Mouse (Mus musculus) C2C12 (cell line): ENCODE results near the gene Vmn2r106. TPM values are rescaled to one million over a fixed set of nuclear protein-coding genes. Genes with fewer than 3 reads are reported as not detected.

Experiments used
- H3K27me3 ChIP-seq: one replicate; pipeline ENCODE4 v1.6.1; 2011; ENCODE audit not compliant: control insufficient read depth, insufficient read depth, insufficient read length
- H3K36me3 ChIP-seq: one replicate; pipeline ENCODE4 v1.6.1; 2011; ENCODE audit not compliant: control insufficient read depth, insufficient read depth
- H3K4me3 ChIP-seq: one replicate; pipeline ENCODE4 v1.5.1; 2011; ENCODE audit warnings: mild to moderate bottlenecking, control low read depth; ENCODE audit not compliant: poor library complexity, insufficient read depth, severe bottlenecking
- H3K79me2 ChIP-seq: one replicate; pipeline ENCODE4 v1.6.1; 2011; ENCODE audit not compliant: control insufficient read depth, insufficient read depth
- H3K79me3 ChIP-seq: one replicate; pipeline ENCODE4 v1.6.1; 2011; ENCODE audit warnings: low read depth, control low read depth
- H3ac ChIP-seq: one replicate; pipeline ENCODE3; 2011; ENCODE audit warnings: low read depth; ENCODE audit not compliant: control insufficient read depth, insufficient read length
- CEBPB ChIP-seq: IDR thresholded peaks from one replicate; pipeline ENCODE4 v1.6.1; 2011; ENCODE audit warnings: low read depth, mild to moderate bottlenecking, control low read depth, moderate library complexity
- CTCF ChIP-seq: IDR thresholded peaks from one replicate; pipeline ENCODE4 v1.5.1; 2011; ENCODE audit not compliant: control insufficient read depth, insufficient read depth, insufficient read length
- FOSL1 ChIP-seq: IDR thresholded peaks from one replicate; pipeline ENCODE4 v1.8.0; 2011; ENCODE audit warnings: mild to moderate bottlenecking, low read length; ENCODE audit not compliant: poor library complexity, insufficient read depth, severe bottlenecking
- MAX ChIP-seq: IDR thresholded peaks from one replicate; pipeline ENCODE4 v1.6.1; 2011; ENCODE audit warnings: mild to moderate bottlenecking, control low read depth
- MYOD1 ChIP-seq: IDR thresholded peaks from one replicate; pipeline ENCODE4 v1.6.1; 2011; ENCODE audit warnings: low read depth; ENCODE audit not compliant: control insufficient read depth, insufficient read length
- MYOG ChIP-seq: IDR thresholded peaks from one replicate; pipeline ENCODE4 v1.6.1; 2011; ENCODE audit not compliant: control insufficient read depth, insufficient read length; ENCODE audit errors: extremely low read depth
- USF1 ChIP-seq: IDR thresholded peaks from one replicate; pipeline ENCODE4 v1.6.1; 2011; ENCODE audit warnings: low read depth, mild to moderate bottlenecking, control low read depth, moderate library complexity
- long read RNA-seq, 2 experiments: library from polyadenylated mRNA; unstranded; transcript quantifications; one replicate each; pipeline ENCODE4 v2.0.0; 2019 to 2020
- polyA plus RNA-seq: library from polyadenylated mRNA; unstranded; fragments of >200 nt; fragmentation: generic; extraction: Trizol; gene quantifications from one replicate; pipeline ENCODE4 v1.2.1, GENCODE M21; 2012; ENCODE audit warnings: missing spikeins

Vmn2r106 gene
- not detected for polyA plus RNA-seq
- long read RNA-seq, experiment 1, result 0 reads
- long read RNA-seq, experiment 2, result 0 reads

DNA sequence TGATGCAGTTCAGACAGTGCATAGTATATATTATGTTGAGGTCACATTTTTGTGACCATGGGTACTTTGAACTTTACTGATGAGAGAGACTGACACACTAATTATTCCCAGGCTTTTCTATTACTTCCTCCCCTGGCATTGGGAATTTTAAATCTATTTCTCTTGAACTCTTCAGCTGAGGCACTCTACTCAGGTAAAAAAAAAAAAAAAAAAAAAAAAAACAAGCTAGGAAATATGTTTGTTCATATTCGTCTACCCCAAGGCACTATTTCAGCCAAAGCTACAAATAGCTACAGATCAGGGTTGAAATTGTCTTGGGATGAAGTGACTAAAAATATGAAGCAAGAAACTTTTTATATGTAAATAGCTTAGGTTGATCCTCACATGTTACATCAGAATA, at the start of gene Vmn2r106:
TSS of gene Vmn2r106 (minus strand) at position 101 of the 400 bp plus-strand sequence.
- Histone ChIP-seq H3K79me3 (no peaks in the 10 kb centered on the region), H3K4me3 (no peak within 1 kb of the TSS), H3K27me3 (no peaks in the 10 kb centered on the region)

DNA sequence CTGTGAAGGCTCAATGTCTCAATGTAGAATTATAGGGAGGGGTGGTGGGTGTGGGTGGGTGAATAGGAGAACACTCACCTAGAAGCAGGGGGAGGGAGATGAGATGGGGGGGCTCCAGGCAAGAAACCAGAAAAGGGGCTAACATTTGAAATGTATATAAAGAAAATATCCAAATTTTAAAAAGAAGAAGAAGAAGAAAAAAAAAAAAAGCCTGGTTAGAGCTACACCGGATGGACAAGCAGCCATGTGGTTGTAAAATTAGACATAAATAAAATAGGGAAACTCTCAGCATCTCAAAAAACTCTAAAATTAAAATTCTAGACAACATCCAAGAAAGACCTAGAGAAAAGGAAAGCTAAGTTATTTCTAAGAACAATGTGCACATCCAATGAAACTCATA, 20.4 kb upstream of the Vmn2r106 start:
- Histone ChIP-seq H3K36me3 (no peaks in the 10 kb centered on the region), H3K79me3 (no peaks in the 10 kb centered on the region), H3K27me3 (no peaks in the 10 kb centered on the region), H3K4me3 (no peak overlapping the region), H3ac (no peak overlapping the region), H3K79me2 (no peaks in the 10 kb centered on the region)
- no peak for TF ChIP-seq MYOG
- TF ChIP-seq CTCF, result no peak
- no peak for TF ChIP-seq CEBPB
- no peak for TF ChIP-seq FOSL1
- TF ChIP-seq USF1, result no peak
- TF ChIP-seq MYOD1, result no peak

More for the DNA sequence above, at the start of gene Vmn2r106:
- H3K36me3 ChIP-seq, result no peaks in the 10 kb centered on the region
- no peak for TF ChIP-seq USF1
- TF ChIP-seq CEBPB, result no peak
- no peak for TF ChIP-seq FOSL1
- no peak for TF ChIP-seq MYOD1
- no peak for TF ChIP-seq MAX
- no peak for TF ChIP-seq CTCF
- no peak for TF ChIP-seq MYOG
- no peaks in the 10 kb centered on the region for H3K79me2 ChIP-seq
- H3ac ChIP-seq, result no peak within 1 kb of the TSS

DNA sequence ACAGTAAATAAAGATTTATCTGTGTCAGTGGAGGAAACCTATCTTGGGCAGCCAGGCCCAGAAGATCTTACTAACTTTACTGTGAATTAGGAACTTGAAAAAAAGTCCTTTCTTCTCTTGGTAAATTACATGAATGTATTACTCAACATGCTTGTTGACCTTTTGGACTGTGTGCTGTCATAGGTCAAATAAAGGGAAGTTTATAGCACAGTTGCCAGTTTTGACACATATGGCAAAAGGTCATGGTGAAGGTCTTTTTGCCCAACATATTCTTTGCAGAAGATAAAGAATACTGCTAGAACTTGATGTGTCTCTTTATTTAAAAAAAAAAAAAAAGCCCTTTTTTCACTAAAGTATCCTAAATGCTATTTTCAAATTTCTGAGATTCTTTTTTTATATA, 1.6 kb upstream of the Vmn2r106 start:
- H3ac ChIP-seq, result no peak overlapping the region
- H3K4me3 ChIP-seq, result no peak overlapping the region
- no peaks in the 10 kb centered on the region for H3K79me3 ChIP-seq
- no peaks in the 10 kb centered on the region for H3K27me3 ChIP-seq
- H3K36me3 ChIP-seq, result no peaks in the 10 kb centered on the region
- no peaks in the 10 kb centered on the region for H3K79me2 ChIP-seq
- TF ChIP-seq MYOD1 (no peak), CTCF (no peak), CEBPB (no peak), FOSL1 (no peak), USF1 (no peak), MYOG (no peak), MAX (no peak)

DNA sequence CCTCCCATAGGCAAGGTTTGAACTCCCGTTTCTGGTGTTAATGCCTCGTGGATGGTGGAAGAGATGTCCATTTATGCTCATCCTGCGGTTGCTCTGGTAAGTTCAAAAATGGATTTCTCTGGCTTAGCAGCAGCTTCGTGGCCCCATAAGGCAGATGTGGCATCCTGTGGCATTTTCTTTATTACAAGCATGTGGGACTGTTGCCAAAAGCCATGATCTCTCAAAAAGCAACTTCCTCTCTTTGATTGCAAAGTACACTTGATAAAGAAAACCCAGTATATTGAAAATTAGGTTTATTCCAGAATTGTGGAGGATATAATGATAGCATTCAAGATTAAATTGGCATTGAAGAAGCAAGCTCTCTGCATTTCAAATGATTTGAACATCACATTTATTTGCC, 29.8 kb downstream of the Vmn2r106 start:
- Histone ChIP-seq H3K4me3 (no peak overlapping the region), H3K36me3 (no peaks in the 10 kb centered on the region), H3K79me3 (no peaks in the 10 kb centered on the region), H3K79me2 (no peaks in the 10 kb centered on the region), H3K27me3 (no peaks in the 10 kb centered on the region), H3ac (no peak overlapping the region)
- no peak for TF ChIP-seq FOSL1
- no peak for TF ChIP-seq CTCF
- no peak for TF ChIP-seq MAX
- no peak for TF ChIP-seq MYOD1

DNA sequence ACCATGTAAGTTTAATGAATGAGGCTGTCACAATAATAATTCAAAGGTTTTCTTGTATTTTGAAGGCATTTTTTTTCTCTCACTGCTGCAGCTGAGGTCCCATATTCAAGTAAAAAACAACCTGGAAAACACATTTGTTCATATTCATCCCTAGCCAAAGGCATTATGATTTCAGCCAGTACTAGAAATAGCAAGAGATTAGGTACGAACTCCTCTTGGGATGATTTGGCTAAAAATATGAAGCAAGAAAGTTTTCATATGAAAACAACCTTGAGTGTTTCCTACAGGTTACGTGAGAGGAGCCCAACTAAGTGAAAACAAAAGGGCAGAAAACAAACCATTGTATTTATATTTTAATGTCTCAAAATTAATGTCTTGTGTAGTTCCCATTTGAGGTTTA, 50.4 kb downstream of the Vmn2r106 start, which contains the start of gene Vmn2r105:
TSS of gene Vmn2r105 (minus strand) at position 101 of the 400 bp plus-strand sequence.
- H3K36me3 ChIP-seq, result no peaks in the 10 kb centered on the region
- no peaks in the 10 kb centered on the region for H3K79me3 ChIP-seq
- H3K27me3 ChIP-seq, result no peaks in the 10 kb centered on the region
- no peak within 1 kb of the TSS for H3K4me3 ChIP-seq
- no peaks in the 10 kb centered on the region for H3K79me2 ChIP-seq
- no peak for TF ChIP-seq USF1
- no peak for TF ChIP-seq MYOG
- no peak for TF ChIP-seq MAX
- TF ChIP-seq MYOD1, result no peak
- TF ChIP-seq CTCF, result no peak
- TF ChIP-seq FOSL1, result no peak
- no peak for TF ChIP-seq CEBPB
- no peak within 1 kb of the TSS for H3ac ChIP-seq

Other genes starting within 250 kb of the Vmn2r106 start
- under 0.01 TPM for gene Vmn2r104, start 237.2 kb downstream of the Vmn2r106 start, polyA plus RNA-seq
- not detected for gene Fpr-rs7, start 171.3 kb downstream of the Vmn2r106 start, polyA plus RNA-seq
- not detected for gene Fpr-rs6, start 102.5 kb downstream of the Vmn2r106 start, polyA plus RNA-seq
- not detected for gene Vmn2r105, start 50.5 kb downstream of the Vmn2r106 start, polyA plus RNA-seq
- gene Vmn2r107, start 59.7 kb upstream of the Vmn2r106 start, polyA plus RNA-seq, result not detected
- not detected for gene Vmn1r224, start 128.6 kb upstream of the Vmn2r106 start, polyA plus RNA-seq
- gene Vmn2r108, start 195.8 kb upstream of the Vmn2r106 start, polyA plus RNA-seq, result not detected
- not detected for gene Vmn1r225, start 212.6 kb upstream of the Vmn2r106 start, polyA plus RNA-seq